Mouse (Mus musculus) fat pad, adult 2 months (tissue): Measurements from ENCODE around the gene Tgfb2.

Source experiments
- DNase-seq: peaks from one replicate; pipeline ENCODE4 v3.0.0-alpha.2; 2011; ENCODE audit warnings: low read depth, low spot score; ENCODE audit errors: extremely low read depth

Gene Tgfb2

DNA sequence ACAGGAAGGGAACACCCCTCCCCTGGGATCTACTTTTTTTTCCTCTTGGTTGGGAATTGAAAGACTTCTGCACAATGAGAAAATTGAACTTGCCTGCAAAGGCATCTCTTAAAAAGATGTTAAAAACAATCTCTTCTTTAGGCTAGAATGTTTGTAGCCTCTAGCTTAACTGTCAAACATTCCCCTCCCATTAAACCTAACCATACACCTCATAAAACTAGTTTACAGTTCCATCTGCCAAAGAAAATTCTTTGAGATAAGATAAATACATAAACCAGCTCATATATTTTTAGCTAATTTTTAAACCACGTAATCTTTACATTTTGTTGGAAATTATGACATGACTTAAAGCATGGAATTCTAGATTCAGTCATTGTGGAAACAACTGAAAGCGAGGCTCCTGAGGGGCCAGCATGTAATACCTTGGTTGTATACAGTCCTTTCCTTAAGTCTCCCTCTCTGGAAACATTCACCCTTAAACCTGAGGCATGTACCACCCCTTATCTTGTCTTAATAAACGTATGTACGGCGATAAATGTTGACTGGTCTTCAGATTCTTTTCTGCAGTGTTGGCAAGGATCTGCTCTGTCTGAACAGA is 49.0 kb downstream of the Tgfb2 start:
- no peak for DNase-seq

DNA sequence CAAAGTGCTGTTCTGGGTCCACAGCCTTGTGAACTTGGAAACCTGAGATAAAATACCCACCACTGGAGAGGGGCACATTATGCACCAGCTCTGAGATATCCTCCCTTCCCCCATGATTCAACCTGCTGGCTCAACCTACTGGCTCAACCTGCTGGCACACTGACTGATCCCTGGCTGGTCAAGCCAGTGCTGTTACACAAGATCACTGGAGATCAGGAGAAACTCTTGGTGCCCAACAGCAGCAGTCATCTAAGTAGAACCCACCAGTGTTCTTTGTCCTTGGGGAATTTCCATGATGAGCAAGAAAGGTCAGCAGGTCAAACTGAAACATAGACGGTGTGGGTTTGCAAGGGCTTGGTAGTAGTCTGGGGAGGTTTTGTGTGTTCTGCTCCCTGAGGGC is 49.6 kb downstream of the Tgfb2 start:
- peak; percentile 58 for DNase-seq

DNA sequence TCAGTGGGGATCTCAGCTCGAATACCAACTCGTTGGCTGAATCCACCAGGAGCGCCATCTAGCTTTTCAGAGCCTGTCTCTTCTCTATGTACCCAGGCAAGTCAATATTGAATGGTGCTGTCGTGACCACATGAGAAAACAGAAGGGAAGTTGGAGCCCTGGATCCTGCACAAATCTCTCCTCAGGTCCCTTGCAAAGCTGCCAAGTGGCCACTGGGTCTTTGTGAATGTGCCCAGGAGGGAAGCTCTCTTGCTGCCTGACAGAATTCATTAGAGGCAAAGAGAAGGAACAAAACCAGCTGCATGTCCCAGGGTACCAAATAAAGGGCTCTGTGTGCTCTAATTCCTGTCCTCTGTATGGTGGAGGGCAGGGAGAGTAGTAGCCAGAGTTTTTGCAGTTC is 50.7 kb downstream of the Tgfb2 start:
- no peak for DNase-seq

DNA sequence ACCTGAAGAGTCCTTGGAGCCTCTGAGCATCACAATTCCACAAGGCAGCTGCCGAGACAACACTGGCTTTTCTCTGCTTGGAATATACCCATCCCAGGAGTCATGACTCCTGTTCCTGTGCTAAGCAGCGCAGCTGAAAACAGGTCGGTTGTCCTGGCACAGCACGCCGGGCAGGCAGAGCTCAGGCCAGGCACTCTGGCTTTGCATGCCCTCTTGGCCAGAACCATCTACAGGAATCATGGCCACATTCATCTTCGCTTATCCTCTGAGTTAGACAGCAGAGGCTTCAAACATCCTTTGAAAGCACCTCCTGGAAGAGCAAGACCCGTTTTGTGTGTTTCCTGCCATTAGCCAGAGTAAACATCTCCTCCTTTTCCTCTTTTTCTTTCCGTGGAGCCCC is 53.6 kb downstream of the Tgfb2 start:
- no peak for DNase-seq

DNA sequence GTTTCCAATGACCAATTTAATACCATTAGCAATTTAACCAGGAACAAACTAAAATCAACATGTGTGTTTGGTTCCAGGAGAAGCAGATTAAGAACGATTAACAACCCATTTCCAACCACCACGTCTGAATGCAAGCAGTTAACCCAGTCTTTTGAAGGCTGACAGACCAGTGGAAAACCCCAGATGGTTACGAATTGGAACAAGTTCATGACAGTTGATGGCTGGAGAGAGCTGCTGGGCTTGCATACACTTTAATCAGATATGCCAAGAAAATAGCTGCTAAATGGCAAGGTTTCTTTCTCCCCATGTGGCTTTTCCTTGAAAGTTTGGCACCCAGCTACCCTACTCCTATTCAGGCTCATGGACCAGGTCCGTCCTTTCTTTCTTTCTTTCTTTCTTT is 55.8 kb downstream of the Tgfb2 start:
- DNase-seq, result no peak

DNA sequence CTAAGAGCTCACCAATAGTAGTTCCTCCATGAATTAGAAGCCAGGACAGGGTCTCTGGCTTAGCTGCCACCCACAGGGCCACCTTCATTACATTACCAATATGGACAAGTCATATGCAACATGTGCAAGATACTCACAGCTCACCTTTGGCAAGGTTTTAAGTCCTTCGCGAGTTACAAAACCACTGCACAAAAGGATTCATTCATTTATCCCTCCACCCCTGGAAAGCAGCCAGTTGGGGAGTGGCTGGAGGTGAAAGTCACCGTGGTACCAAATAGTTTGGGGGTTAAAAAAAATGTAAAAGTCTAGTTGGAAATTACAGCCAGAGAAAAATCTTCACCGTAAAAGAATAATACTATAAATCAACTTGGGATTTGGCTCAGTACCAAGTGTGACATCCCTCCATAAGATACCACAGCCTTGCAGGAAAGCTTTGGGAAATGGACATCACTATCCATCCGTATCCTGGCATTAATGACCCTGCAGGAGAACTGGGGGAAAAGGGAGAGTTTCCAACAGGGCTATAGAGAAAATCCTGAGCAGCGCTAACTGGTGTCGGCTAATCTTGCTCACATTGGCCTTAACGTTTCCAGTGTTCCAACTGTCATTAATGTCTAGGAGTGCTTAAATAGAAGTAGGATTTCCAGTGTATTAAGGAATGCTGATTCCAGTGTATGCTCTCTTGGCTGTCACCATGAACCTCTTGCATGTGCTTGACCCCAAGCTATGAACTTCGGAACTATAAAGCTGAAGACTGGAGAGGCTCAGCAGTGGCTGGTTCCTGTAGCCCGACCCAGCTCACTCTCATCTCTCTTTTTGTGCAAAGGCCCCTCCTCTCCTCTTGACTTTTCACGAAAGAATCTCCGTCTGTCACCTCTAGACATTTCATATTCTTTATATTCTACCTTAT is 68.2 kb downstream of the Tgfb2 start:
- DNase-seq, result peak; percentile 68

DNA sequence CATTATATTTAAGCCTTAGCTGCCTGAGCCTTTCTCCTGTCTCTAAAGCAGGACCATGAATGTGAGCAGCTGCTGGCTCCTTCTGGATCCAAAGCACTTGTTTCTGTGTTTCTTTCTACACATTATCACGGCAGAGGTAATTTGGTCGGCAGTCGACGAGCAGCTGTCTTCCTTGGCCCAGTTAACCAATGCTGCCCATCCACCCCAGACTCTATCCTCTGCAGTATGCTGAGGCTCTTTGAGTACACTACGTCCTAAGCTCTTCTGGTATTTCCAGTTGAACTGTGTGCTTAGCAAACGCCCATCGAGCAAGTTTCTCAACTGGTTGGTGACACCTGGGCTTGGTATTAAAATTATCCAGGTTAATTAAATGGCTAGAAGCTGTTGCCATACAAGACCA is 70.7 kb downstream of the Tgfb2 start:
- peak; percentile 73 for DNase-seq

DNA sequence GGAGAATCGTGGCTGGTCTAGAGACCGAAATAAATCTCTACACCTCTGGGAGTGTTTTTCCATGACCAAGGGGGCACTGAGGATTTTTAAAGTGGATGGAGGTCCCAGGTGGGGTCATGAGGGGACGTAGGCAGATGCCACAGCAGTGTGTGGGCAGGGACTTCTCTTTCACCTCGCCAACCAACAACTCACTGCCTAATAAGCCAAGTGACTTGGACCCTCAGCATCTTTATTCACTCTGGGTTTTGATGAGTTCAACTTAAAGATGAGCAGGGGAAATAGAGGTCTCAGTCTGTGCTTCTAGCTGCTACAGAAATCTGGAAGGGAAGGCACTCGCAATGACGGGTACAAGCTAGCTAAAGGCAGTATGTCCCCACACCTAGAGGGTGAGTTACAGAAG is 74.3 kb downstream of the Tgfb2 start:
- no peak for DNase-seq

DNA sequence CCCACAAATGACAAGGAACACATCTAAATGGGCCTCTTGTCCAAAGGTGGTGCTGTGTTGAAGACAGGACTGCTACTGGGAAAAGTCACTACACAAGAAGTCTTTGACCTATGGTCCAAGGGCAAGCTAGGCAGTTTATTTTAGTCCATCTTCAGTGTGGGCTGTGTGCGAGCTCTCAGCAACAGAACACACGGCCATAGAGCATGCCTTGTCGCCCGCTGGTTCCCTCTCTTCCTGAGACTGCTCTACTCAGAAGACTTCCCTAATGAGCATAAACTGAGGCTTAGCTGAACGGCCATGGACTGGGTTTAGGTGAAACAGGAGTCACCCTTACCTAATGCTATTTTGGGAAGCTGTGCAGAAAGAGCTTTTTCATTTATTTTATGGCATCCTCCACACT is 74.8 kb downstream of the Tgfb2 start:
- DNase-seq, result no peak

DNA sequence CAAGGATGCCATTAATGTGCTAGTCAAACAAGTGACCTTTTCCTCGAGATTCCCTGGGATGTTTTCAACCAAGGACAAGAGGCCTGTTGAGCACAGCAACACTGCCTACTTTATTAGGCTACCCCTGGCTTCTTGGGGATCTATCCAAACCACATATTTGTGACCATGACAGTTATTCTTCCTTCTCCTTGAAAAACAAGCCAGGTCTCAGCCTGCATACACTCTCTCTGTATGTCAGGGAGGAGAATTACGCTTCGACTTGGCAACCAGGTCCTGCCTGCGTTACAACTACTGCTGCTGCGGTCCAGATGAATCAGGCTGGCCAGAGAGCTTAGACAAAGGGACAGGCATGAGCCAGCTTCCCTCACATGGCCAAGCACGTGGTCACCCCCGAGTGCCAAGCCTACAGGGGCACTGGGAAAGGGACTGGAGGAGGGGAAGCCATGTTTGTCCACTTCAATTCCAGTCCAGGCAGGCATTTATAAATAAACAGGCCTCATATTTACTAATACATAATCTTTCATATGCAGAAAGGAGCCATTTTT is 78.3 kb downstream of the Tgfb2 start:
- DNase-seq, result no peak

DNA sequence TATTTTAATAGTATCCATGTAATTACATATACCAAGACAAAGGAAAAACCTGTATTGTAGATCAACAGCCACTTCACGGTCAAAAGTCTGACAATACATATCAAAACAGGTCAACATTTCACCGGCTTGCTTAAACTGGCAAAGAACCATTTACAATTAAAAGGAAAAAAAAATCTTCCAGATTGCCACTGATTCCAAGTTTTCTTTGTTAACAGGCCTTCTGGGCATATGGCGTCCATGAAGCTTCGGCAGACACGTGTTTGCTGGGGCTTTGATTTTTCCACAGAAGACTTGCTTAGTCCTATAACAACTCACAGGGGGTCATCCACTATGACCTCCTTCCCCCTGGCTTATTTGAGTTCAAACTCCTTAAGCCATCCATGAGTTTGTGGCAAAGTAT is 81.3 kb downstream of the Tgfb2 start:
- DNase-seq, result no peak

DNA sequence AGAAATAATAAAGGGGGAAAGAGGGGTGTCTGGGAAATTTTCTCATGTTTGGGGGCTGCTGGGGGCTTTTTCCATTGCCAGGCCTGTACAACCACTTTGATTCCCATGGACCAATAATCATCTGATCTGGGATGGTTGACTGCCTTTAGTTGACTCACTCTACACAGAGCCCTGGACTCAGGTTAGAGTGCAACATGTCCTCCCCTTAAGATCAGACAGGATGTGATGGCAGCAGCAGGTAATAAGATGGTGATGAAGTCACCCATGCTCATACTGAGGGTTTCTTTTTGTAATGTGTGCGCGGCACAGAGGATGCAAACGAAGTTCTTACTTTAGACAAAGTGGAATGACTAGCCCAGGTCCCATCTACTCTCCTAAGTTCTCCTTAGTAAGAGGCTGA is 84.0 kb downstream of the Tgfb2 start:
- no peak for DNase-seq

DNA sequence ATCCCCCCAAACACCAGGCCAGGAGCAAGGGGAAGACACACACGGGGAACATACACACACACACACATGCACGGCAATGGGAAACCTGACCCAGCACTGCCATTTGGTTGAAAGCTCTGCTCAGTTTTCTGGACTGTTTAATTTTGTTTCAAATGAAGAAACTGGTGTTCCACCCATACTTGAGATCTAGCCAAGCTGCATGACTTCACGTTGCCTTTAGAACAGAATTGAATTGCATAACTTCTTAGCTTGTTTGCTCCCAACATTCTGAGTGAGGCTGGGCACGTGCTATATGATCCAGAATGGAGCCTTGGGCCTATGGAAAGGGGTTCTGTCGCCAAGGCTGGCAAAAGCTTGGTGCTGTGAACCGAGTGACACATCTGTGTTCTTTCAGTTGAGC is 87.5 kb downstream of the Tgfb2 start:
- DNase-seq, result no peak

DNA sequence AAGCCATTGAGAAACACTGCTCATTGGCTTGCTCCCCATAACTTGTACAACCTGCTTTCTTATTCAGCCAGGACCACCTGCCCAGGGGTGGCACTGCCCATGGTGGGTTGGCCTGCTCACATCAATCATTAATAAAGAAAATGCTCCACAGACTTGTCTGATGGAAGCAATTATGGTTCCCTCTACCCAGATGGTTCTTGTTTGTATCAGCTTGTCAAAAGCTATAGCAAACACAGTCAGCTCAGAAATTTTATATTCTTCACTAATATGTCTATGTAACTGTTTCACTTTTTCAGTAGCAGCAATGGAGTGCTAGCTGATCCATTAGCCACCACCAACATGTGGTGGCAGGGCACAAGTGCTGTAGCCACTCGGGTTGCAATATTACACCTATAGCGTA is 94.4 kb downstream of the Tgfb2 start:
- no peak for DNase-seq

DNA sequence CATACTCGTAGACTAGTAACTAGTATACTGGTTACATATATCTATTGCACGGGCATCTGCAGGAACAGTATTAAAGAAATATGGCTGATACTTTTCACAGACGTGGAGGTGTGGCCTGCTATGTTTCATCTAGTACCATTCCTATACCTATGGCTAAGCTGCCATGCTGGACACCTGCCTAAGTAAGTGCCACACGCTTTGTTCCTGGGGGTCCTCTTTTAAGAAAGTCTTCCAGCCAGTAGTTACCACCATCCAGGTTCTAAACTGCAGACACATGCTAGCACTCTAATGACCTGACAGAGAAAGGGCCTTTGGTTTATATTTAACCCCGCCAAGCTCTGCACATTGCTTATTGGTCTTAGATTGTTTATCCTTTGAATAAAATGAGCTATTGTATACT is 95.3 kb downstream of the Tgfb2 start:
- DNase-seq, result no peak

DNA sequence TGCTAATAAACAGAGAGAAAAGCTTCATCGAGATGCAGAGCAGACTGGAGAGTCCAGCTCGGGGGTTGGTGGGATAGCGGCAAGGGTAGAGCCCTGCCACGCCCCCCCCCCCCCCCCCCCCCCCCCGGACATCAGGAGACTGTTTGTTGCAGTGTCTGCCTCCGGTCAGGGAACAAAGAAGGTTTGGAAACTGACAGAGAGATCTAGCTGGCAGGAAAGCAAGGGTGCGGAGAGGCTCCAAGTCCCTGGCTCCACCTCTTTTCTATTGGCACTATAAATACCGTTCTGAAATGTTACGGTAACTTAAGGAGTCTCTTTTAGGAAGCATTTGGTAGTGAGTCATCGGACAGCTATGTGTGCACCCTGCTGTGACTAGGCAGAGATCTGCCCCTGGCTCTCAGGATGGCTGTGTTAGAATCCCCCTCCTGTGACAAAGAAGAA is 96.0 kb downstream of the Tgfb2 start:
- DNase-seq, result peak; percentile 34

DNA sequence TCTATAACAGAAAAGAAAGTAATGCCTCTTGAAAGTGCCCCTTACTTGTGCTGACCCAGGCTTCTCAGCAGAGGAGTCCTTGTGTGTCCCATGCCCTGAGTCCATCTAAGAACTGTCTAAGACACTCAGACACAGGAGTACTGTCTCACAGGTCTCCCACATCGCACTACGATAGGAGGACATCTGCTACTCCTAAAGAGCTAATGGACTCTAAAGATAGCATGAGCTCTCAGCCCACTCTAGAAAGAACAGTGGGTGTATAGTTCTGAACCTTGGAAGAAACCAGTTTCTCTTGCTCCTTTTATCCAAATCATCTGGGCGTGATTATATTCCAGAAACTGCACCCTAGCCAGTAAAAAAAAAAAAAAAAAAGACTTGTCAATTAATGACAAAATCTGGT is 97.7 kb downstream of the Tgfb2 start:
- DNase-seq, result no peak

DNA sequence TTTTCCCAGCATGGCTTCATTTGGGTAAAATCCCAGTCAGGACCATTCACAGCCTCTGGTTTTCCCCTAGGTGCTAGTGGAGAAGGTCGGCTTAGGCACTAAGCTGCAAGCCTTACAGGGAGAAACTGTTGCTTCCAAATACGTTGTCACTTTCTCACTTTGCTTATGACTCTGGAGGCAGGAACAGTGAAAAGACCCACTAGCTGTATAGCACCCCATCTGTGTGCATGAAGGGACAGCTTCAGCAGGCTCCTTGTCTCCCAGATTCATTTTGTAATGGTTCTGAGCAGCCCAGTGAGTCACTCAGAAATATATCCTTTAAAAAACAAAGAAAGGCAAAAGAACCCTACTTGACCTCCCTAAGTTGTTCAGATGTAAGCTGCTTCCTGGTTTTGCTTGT is 100.2 kb downstream of the Tgfb2 start:
- DNase-seq, result no peak

DNA sequence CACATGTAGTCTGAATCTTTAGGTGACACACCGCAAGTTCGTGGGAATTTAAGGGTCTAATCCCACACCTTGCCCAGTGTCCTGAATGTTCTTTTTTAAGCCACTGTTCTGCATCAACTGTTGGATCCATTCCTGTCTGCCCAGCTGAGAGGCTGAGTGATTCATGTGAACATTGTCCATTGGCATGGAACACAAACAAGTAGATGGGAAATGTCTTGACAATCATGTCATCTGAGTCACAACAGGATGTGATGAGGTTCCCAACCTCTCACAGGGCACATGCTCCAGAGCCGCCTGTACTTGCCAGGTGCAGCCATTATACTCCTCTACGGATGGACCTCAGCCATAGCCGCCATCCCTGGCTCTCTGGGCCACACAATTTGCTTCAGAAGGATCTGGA is 101.7 kb downstream of the Tgfb2 start:
- DNase-seq, result no peak

DNA sequence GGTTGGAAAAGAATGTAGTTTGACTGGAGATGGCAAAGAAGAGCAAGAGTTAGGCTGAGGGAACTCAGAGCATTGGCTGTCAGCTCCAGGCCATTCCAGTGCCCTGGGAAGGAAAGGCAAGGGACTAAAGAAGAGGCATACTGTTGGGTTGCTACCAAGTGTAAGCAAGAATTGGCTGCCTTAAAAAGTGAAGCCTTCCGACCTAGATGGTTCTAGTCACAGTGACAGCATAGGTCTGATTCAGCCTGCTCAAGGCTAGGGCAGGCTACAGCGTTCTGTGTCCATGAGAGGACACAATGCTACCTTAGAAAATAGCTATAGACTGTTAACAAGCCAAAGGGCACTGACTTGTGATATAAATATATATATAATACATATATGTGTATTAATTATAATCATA is 117.6 kb downstream of the Tgfb2 start:
- DNase-seq, result no peak

DNA sequence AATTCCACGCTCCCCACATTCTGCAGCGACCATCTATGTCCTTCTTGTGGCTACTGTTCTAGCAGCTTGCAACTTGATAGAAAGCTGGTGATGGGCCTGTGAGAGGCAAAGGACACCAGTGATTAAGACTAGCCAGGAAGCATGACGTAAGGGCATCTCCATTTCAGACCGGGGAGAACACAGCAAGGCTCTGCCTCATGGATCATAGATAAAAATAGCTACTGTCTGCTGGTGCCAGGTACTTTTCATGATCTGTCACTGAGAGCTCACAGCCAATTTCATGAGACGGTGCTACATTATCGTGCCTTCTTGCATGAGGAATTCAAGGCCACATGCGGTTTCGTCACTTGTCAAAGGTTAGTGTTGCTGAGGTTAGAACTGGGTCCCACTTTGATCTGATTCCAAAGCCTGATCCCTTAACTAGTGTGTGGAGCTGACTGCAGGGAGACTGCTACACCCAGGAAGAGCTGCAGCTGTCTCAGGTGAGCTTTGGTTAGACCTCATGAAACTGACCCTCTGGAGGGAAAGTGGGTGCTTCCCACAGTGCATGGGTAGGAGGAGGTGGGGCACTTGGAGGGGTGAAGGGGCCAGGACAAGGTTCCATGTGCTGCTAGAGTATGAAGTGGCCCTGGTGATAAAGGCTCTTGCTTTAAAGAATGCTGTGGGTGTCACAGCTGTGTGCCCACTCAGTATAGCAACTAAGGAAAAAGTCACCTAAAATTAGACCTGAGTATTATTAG is 118.6 kb downstream of the Tgfb2 start:
- DNase-seq, result no peak
